Mouse (Mus musculus): ENCODE data around the gene Fam216b.

Fam216b gene

GRCm38 (mm10) chr14:78088907-78089306 is at the start of gene Fam216b:
Gene Fam216b (minus strand): TSS chr14:78089007.
- DNase-seq (ENCODE audit: low read depth in 1 of 2, low spot score in 2 of 2) = no peak

- no peak for DNase-seq (ENCODE audit: low read depth in 1 of 2, low spot score in 2 of 2)
Measured at GRCm38 (mm10) chr14:78132368-78133052, 43.7 kb upstream of the Fam216b start.

GRCm38 (mm10) chr14:78126670-78127069 is 37.9 kb upstream of the Fam216b start:
- no peak for DNase-seq (ENCODE audit: low read depth in 1 of 2, low spot score in 2 of 2)

GRCm38 (mm10) chr14:78120286-78120685 is 31.5 kb upstream of the Fam216b start:
- no peak for DNase-seq (ENCODE audit: low read depth in 1 of 2, low spot score in 2 of 2)

GRCm38 (mm10) chr14:78119449-78120200 is 30.8 kb upstream of the Fam216b start:
- DNase-seq (ENCODE audit: low read depth in 1 of 2, low spot score in 2 of 2) = no peak

- DNase-seq (ENCODE audit: low read depth in 1 of 2, low spot score in 2 of 2) = no peak
Measured at GRCm38 (mm10) chr14:78117671-78118070, 28.9 kb upstream of the Fam216b start.

- DNase-seq (ENCODE audit: low read depth in 1 of 2, low spot score in 2 of 2) = no peak
Measured at GRCm38 (mm10) chr14:78117268-78117667, 28.5 kb upstream of the Fam216b start.

GRCm38 (mm10) chr14:78112466-78112865 is 23.7 kb upstream of the Fam216b start:
- DNase-seq (ENCODE audit: low read depth in 1 of 2, low spot score in 2 of 2) = no peak

GRCm38 (mm10) chr14:78110871-78111270 is 22.1 kb upstream of the Fam216b start:
- DNase-seq (ENCODE audit: low read depth in 1 of 2, low spot score in 2 of 2) = no peak

- no peak for DNase-seq (ENCODE audit: low read depth in 1 of 2, low spot score in 2 of 2)
Measured at GRCm38 (mm10) chr14:78109419-78109818, 20.6 kb upstream of the Fam216b start.

- DNase-seq (ENCODE audit: low read depth in 1 of 2, low spot score in 2 of 2) = no peak
Measured at GRCm38 (mm10) chr14:78108388-78108787, 19.6 kb upstream of the Fam216b start.

- DNase-seq (ENCODE audit: low read depth in 1 of 2, low spot score in 2 of 2) = no peak
Measured at GRCm38 (mm10) chr14:78089591-78089990, 784 bp upstream of the Fam216b start.

- DNase-seq (ENCODE audit: low read depth in 1 of 2, low spot score in 2 of 2) = no peak
Measured at GRCm38 (mm10) chr14:78083465-78083864, 5.3 kb downstream of the Fam216b start.

- no peak for DNase-seq (ENCODE audit: low read depth in 1 of 2, low spot score in 2 of 2)
Measured at GRCm38 (mm10) chr14:78077508-78077907, 11.3 kb downstream of the Fam216b start.

- DNase-seq (ENCODE audit: low read depth in 1 of 2, low spot score in 2 of 2) = no peak
Measured at GRCm38 (mm10) chr14:78065938-78066710, 22.7 kb downstream of the Fam216b start.

- no peak for DNase-seq (ENCODE audit: low read depth in 1 of 2, low spot score in 2 of 2)
Measured at GRCm38 (mm10) chr14:78062484-78062883, 26.3 kb downstream of the Fam216b start.

GRCm38 (mm10) chr14:78060609-78060951 is 28.2 kb downstream of the Fam216b start:
- DNase-seq (ENCODE audit: low read depth in 1 of 2, low spot score in 2 of 2) = no peak

- DNase-seq (ENCODE audit: low read depth in 1 of 2, low spot score in 2 of 2) = no peak
Measured at GRCm38 (mm10) chr14:78059878-78060608, 28.8 kb downstream of the Fam216b start.

GRCm38 (mm10) chr14:78057362-78057761 is 31.4 kb downstream of the Fam216b start:
- DNase-seq (ENCODE audit: low read depth in 1 of 2, low spot score in 2 of 2) = no peak

GRCm38 (mm10) chr14:78056371-78056770 is 32.4 kb downstream of the Fam216b start:
- DNase-seq (ENCODE audit: low read depth in 1 of 2, low spot score in 2 of 2) = no peak

- DNase-seq (ENCODE audit: low read depth in 1 of 2, low spot score in 2 of 2) = no peak
Measured at GRCm38 (mm10) chr14:78048674-78049073, 40.1 kb downstream of the Fam216b start.
